Mouse (Mus musculus) midbrain, embryonic 14.5 days (tissue): ENCODE measurements around the gene Zbtb12. TPM values are rescaled to one million over a fixed set of nuclear protein-coding genes. Genes with fewer than 3 reads are reported as not detected.

Experiments
- ATAC-seq: fragments of 200-750 bp; cut with Nextera tagmentation; 2 replicates; pipeline ENCODE4 v1.8.0; 2017; ENCODE audit warnings: moderate number of reproducible peaks, moderate library complexity; ENCODE audit not compliant: low FRiP score, low TSS enrichment
- DNase-seq: peaks from one replicate; pipeline ENCODE4 v3.0.0-alpha.2; 2015
- H3K27ac ChIP-seq: fragments of 300-500 bp; sonication (generic); replicated peaks from 2 replicates; pipeline ENCODE4 v1.5.1; 2014; ENCODE audit warnings: mild to moderate bottlenecking, low read depth, low read length, moderate library complexity
- H3K27me3 ChIP-seq: fragments of 300-500 bp; sonication (generic); 2 replicates; pipeline ENCODE4 v1.6.1; 2014; ENCODE audit warnings: low read length, control low read depth, mixed read lengths; ENCODE audit not compliant: control insufficient read depth, insufficient read depth
- H3K36me3 ChIP-seq: fragments of 300-500 bp; sonication (generic); 2 replicates; pipeline ENCODE4 v1.6.1; 2014; ENCODE audit warnings: low read length, control low read depth; ENCODE audit not compliant: control insufficient read depth, insufficient read depth
- H3K4me1 ChIP-seq: fragments of 300-500 bp; sonication (generic); 2 replicates; pipeline ENCODE4 v1.6.1; 2014; ENCODE audit warnings: mild to moderate bottlenecking, antibody characterized with exemption, low read length, control low read depth; ENCODE audit not compliant: control insufficient read depth, insufficient read depth
- H3K4me2 ChIP-seq: fragments of 300-500 bp; sonication (generic); 2 replicates; pipeline ENCODE4 v1.6.1; 2014; ENCODE audit warnings: mild to moderate bottlenecking, low read length, moderate library complexity
- H3K4me3 ChIP-seq: fragments of 300-500 bp; sonication (generic); replicated peaks from 2 replicates; pipeline ENCODE4 v1.5.1; 2014; ENCODE audit warnings: low read depth, low read length
- H3K9ac ChIP-seq: fragments of 300-500 bp; sonication (generic); replicated peaks from 2 replicates; pipeline ENCODE4 v1.6.1; 2014; ENCODE audit warnings: mild to moderate bottlenecking, low read length, moderate library complexity
- H3K9me3 ChIP-seq: fragments of 300-500 bp; sonication (generic); 2 replicates; pipeline ENCODE4 v1.6.1; 2016; ENCODE audit warnings: low read length, control low read depth, mixed read lengths; ENCODE audit not compliant: control insufficient read depth
- WGBS: fragments of 180-500 bp; shearing (Covaris S2); extraction: QIAGEN DNeasy Blood & Tissue Kit; methylation state at CpG from one replicate; pipeline ENCODE4 v1.1.7; 2014; 5-methylcytosine and 5-hydroxymethylcytosine counted together
- polyA plus RNA-seq: library from polyadenylated mRNA; unstranded; fragments of >200 nt; fragmentation: Nextera tagmentation; extraction: Ambion mirVana; gene quantifications from 2 replicates; pipeline ENCODE4 v1.2.1, GENCODE M21; 2014

Zbtb12 gene
- polyA plus RNA-seq, 1 experiment from 2014 or later = 3.0 TPM

- Histone ChIP-seq H3K9me3 (no peaks in the 10 kb centered on the region), H3K27ac (no peak overlapping the region), H3K27me3 (no peaks in the 10 kb centered on the region), H3K9ac (no peak overlapping the region), H3K4me1 (no peaks in the 10 kb centered on the region), H3K4me3 (no peak overlapping the region), H3K36me3 (peaks cover 23% of the 10 kb centered on the region), H3K4me2 (no peak overlapping the region)
- 88% methylated on average over 9 of the region's 9 CpGs for WGBS
- DNase-seq = no peak
- ATAC-seq = no peak
Measured at GRCm38 (mm10) chr17:34860514-34860913, 18.8 kb upstream of the Zbtb12 start.

GRCm38 (mm10) chr17:34861704-34862415 lies 17.4 kb upstream of the Zbtb12 start:
- H3K27ac ChIP-seq = no peak overlapping the region
- 68% methylated on average over 13 of the region's 13 CpGs for WGBS
- no peak overlapping the region for H3K4me2 ChIP-seq
- no peaks in the 10 kb centered on the region for H3K9me3 ChIP-seq
- H3K27me3 ChIP-seq = no peaks in the 10 kb centered on the region
- ATAC-seq (no peak), DNase-seq (no peak)
- peaks cover 11% of the 10 kb centered on the region; the same call in 1 of the 2 replicates for H3K36me3 ChIP-seq
- no peak overlapping the region for H3K9ac ChIP-seq
- H3K4me1 ChIP-seq = no peaks in the 10 kb centered on the region
- no peak overlapping the region for H3K4me3 ChIP-seq

DNA sequence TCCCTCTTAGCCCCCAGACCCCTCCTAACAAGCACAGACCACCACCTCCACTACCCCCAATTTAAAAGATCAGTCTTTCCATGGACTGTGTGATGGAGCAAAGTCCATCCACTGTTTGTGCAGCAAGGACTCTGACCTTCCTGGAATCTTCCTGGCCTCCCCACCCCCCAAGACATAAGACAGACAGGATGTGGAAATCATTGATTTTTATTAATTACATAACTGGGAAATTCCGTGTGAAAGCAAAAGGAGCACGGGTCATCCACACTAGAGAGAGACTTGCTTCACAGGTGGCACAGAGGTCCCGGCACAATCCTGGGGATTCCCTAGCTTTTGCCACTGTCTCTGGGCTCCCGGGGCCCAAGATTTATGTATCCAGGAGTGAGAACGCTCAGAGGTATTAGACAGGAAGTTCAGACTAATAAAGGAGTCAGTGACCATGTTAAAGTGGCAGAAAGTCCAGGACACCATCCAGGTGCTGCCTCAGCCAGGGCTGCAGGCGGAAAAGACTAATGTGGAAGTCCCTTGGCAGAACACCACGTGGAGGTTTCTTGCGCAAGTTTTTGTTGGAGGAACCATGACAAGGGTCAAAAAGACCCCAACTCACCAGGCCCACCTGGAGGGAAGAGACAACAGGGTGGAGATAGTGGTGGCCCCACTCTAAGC lies 16.7 kb upstream of the Zbtb12 start, which contains the start of gene Cfb:
Gene Cfb (minus strand): TSS at position 103 of the 666 bp plus-strand sequence.
- no peak for ATAC-seq
- WGBS = 75% methylated on average over 8 of the region's 8 CpGs
- H3K9ac ChIP-seq = no peak within 1 kb of the TSS
- no peak for DNase-seq
- peaks cover 6% of the 10 kb centered on the region; the same call in 1 of the 2 replicates for H3K36me3 ChIP-seq
- H3K4me3 ChIP-seq = no peak within 1 kb of the TSS
- no peaks in the 10 kb centered on the region for H3K4me1 ChIP-seq
- no peaks in the 10 kb centered on the region for H3K27me3 ChIP-seq
- H3K4me2 ChIP-seq = no peak within 1 kb of the TSS
- H3K27ac ChIP-seq = no peak within 1 kb of the TSS
- no peaks in the 10 kb centered on the region for H3K9me3 ChIP-seq

DNA sequence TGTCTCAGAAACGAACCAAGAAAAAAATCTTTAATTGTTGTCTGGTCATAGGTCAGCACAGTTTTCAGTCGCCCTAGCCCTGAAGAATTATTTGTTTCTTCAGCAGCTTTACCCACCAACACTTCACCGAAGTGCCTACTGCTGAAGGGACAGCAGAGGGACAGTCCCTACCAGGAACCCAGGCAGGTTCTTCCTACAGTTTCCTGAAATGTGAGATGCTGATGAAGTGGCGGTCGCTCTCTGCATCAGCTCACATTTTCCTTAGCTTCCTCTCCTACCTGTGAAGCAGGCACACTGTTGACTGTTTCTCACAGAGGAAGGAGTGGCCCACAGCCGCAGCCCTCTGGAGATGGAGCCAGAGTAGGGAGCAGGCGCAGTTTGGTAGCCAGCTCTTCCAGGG lies 13.3 kb upstream of the Zbtb12 start:
- Histone ChIP-seq H3K4me1 (no peaks in the 10 kb centered on the region), H3K4me2 (no peak overlapping the region), H3K27ac (no peak overlapping the region), H3K4me3 (no peak overlapping the region), H3K9me3 (no peaks in the 10 kb centered on the region), H3K36me3 (no peaks in the 10 kb centered on the region), H3K9ac (no peak overlapping the region), H3K27me3 (no peaks in the 10 kb centered on the region)
- ATAC-seq = no peak
- 70% methylated on average over 7 of the region's 7 CpGs for WGBS
- no peak for DNase-seq

GRCm38 (mm10) chr17:34874321-34874720 lies 5.0 kb upstream of the Zbtb12 start:
- Histone ChIP-seq H3K27ac (no peak overlapping the region), H3K36me3 (no peaks in the 10 kb centered on the region), H3K4me2 (no peak overlapping the region), H3K9me3 (no peaks in the 10 kb centered on the region), H3K4me3 (no peak overlapping the region), H3K4me1 (no peaks in the 10 kb centered on the region), H3K9ac (no peak overlapping the region), H3K27me3 (no peaks in the 10 kb centered on the region)
- DNase-seq (no peak), ATAC-seq (no peak)
- 93% methylated on average over 6 of the region's 6 CpGs for WGBS

DNA sequence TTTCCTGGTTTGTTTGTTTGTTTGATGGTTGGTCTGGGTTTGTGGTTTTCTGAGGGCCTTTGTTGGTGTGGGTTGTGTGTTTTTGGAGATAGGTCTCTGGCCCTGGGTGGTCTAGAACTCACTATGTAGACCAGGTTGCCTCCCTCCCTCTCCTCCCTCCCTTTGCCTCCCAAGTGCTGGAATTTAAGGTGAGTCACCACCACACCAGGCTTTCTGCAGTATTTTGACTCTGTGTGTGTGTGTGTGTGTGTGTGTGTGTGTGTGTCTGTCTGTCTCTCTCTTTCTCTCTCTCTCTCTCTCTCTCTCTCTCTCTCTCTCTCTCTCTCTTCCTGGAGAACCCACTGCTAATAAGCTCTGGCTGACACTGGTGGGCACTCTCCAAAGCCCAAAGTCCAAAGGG lies 1.9 kb downstream of the Zbtb12 start:
- Histone ChIP-seq H3K4me3 (no peak overlapping the region), H3K9ac (no peak overlapping the region), H3K4me1 (no peaks in the 10 kb centered on the region), H3K27me3 (no peaks in the 10 kb centered on the region), H3K9me3 (no peaks in the 10 kb centered on the region), H3K36me3 (no peaks in the 10 kb centered on the region), H3K4me2 (no peak overlapping the region), H3K27ac (no peak overlapping the region)
- ATAC-seq = no peak
- DNase-seq = no peak

DNA sequence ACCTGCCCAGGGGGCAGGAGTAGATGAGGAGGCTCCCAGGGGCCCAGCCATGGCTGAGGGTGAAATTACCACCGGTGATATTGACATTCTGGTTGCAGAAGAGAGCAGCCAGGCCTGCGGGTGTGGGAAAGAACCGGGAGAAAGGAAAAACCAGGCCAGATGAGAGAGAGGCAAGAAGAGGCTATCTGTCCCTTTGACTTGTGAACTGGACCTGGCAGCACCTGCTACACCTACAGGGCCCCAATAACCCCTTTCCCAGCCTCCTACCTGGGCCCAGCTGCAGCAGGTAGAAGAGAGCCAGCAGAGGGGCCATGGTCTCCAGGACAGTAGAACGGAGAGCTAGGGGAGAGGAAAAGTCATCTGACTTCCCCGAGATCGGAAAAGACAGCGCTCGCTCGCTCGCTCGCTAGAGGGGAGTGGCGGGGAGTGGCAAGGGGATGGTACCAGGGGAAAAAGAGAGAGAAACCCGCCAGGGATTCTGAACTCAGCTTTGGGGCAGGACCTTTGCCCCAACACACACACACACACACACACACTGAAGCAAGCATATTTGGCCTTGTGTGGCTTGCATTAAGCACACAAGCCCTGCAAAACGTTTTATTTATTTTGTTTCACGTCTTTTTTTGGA lies 2.5 kb downstream of the Zbtb12 start, which contains the start of gene Gm20547:
Gene Gm20547 (minus strand): TSS at position 360 of the 628 bp plus-strand sequence.
- H3K27me3 ChIP-seq = no peaks in the 10 kb centered on the region
- no peak within 1 kb of the TSS for H3K9ac ChIP-seq
- H3K9me3 ChIP-seq = no peaks in the 10 kb centered on the region
- no peaks in the 10 kb centered on the region for H3K36me3 ChIP-seq
- no peaks in the 10 kb centered on the region for H3K4me1 ChIP-seq
- WGBS = 5% methylated on average over 15 of the region's 15 CpGs
- H3K4me2 ChIP-seq = no peak within 1 kb of the TSS
- ATAC-seq = no peak
- no peak within 1 kb of the TSS for H3K4me3 ChIP-seq
- DNase-seq = no peak
- no peak within 1 kb of the TSS for H3K27ac ChIP-seq

DNA sequence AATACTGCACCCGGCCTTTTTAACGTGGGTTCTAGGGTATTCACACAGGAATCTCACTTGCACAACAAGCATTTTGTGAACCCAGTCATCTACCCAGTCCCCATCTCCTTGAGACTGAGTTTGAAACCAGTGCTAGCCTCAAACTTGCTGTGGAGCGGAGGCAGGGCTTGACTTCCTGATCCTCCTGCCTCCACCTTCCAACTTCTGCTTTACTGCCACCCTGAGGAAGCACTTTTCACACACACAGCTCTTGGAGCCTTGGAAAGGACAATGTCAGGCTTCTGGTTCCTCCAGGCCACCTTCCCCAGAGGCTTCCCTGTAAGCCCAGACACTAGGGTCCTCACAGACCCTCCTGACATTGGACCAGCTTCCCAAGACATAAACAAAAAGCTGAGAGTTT lies 4.0 kb downstream of the Zbtb12 start:
- Histone ChIP-seq H3K36me3 (no peaks in the 10 kb centered on the region), H3K4me1 (no peaks in the 10 kb centered on the region), H3K4me2 (no peak overlapping the region), H3K27ac (no peak overlapping the region), H3K9me3 (no peaks in the 10 kb centered on the region), H3K9ac (no peak overlapping the region), H3K4me3 (no peak overlapping the region), H3K27me3 (no peaks in the 10 kb centered on the region)
- ATAC-seq (no peak), DNase-seq (no peak)
- WGBS = 74% methylated on average over 3 of the region's 3 CpGs
